Mouse (Mus musculus) embryo, embryonic 10.5 days (tissue): ENCODE data around the gene Rsrp1.
A peak's percentile ranks its signal among the peaks of the same experiment; 100 is the strongest.

Source experiments
- DNase-seq: peaks from one replicate; pipeline ENCODE4 v3.0.0-alpha.2; 2015; ENCODE audit warnings: low spot score

The Rsrp1 gene

GRCm38 (mm10) chr4:134963021-134963776, 39.8 kb downstream of the Rsrp1 start:
- peak; percentile 81 for DNase-seq

GRCm38 (mm10) chr4:134967887-134968604, 44.7 kb downstream of the Rsrp1 start:
- no peak for DNase-seq

GRCm38 (mm10) chr4:134968605-134968976, 45.2 kb downstream of the Rsrp1 start:
- DNase-seq: no peak

GRCm38 (mm10) chr4:134975261-134975928, 52.0 kb downstream of the Rsrp1 start:
- DNase-seq: peak; percentile 61

GRCm38 (mm10) chr4:134975929-134976308, 52.5 kb downstream of the Rsrp1 start:
- DNase-seq: no peak
